Mouse (Mus musculus) myocyte (in vitro differentiated cells): ENCODE results near the gene Pacsin3.
A peak's percentile ranks its signal among the peaks of the same experiment; 100 is the strongest.

Experiments used
- E2F4 ChIP-seq: IDR thresholded peaks from one replicate; pipeline ENCODE4 v1.6.1; 2011; ENCODE audit warnings: mild to moderate bottlenecking, control low read depth, moderate library complexity; ENCODE audit not compliant: insufficient read depth
- MAX ChIP-seq: IDR thresholded peaks from one replicate; pipeline ENCODE4 v1.6.1; 2011; ENCODE audit warnings: low read depth, mild to moderate bottlenecking, control low read depth
- MYOG ChIP-seq, 3 experiments: IDR thresholded peaks; one replicate each; pipeline ENCODE4 v1.6.1; 2011; ENCODE audit warnings: control low read depth in 2 of 3, low read depth in 2 of 3, mild to moderate bottlenecking in 2 of 3; ENCODE audit not compliant: insufficient read length in 2 of 3, control insufficient read depth in 1 of 3, insufficient read depth in 1 of 3
- POLR2A ChIP-seq: IDR thresholded peaks from one replicate; pipeline ENCODE4 v1.6.1; 2011; ENCODE audit warnings: low read depth, mild to moderate bottlenecking, control low read depth, moderate library complexity; ENCODE audit not compliant: insufficient read length
- TCF3 ChIP-seq: IDR thresholded peaks from one replicate; pipeline ENCODE4 v1.6.1; 2011; ENCODE audit warnings: low read depth, control low read depth; ENCODE audit not compliant: insufficient read length

DNA sequence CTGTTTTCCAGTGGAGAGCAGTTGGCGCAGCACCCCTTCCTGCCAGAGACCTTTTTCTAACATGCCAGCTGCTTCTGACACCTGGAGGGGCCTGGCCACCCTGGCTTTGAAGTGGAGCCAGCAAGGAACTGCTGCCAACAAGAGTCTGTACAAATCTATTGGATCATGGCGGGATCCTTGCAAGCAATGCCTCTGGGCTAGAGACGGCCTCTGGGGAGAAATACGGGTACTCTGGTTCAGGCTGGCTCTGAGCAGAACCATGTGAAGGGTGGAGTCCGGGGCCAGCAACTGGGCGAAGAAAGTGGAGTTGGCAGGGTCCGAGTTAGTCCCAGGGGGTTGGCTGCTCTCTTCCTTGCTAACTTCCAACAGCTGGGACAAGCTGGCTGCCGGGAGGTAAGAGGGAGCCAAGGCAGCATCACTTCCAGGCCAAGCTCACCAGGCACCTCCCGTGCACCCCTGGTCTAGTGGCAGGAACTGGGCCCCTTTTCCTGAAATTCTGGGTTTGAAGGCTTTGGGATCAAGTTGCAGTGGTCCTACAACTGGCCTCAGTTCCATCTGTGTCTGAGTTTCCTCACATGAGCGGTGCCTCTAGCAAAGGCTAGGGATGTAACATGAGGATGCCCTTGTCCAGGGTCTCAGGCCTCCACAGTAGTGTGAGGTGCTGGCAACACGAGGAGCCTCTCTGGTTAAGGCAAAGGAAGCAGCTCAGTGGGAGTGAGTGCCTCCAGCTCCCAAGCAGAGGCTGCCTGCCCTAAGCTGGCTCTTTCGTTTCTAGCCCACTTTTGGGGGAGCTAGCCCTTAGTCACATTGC lies 35.6 kb downstream of the Pacsin3 start:
- TF ChIP-seq TCF3 (no peak), E2F4 (no peak), POLR2A (no peak), MAX (no peak), MYOG (IDR thresholded peaks at IDR 0.05; ENCODE audit: control insufficient read depth in 1 of 3, insufficient read depth in 1 of 3, insufficient read length in 2 of 3, low read depth in 2 of 3) (peak in 1 of 3 experiments; percentile 49)
